Mouse (Mus musculus) midbrain, embryonic 15.5 days (tissue): Measurements from ENCODE around the gene Cdk14. TPM values are rescaled to one million over a fixed set of nuclear protein-coding genes. Genes with fewer than 3 reads are reported as not detected.

Source experiments
- ATAC-seq: fragments of 200-750 bp; cut with Nextera tagmentation; replicated peaks from 2 replicates; pipeline ENCODE4 v1.8.0; 2017; ENCODE audit warnings: moderate TSS enrichment
- H3K27ac ChIP-seq: fragments of 300-500 bp; sonication (generic); 2 replicates; pipeline ENCODE4 v1.5.1; 2015; ENCODE audit warnings: mild to moderate bottlenecking, inconsistent platforms
- H3K27me3 ChIP-seq: fragments of 300-500 bp; sonication (generic); replicated peaks from 2 replicates; pipeline ENCODE4 v1.6.1; 2015; ENCODE audit warnings: inconsistent platforms
- H3K36me3 ChIP-seq: fragments of 300-500 bp; sonication (generic); replicated peaks from 2 replicates; pipeline ENCODE4 v1.6.1; 2015; ENCODE audit warnings: inconsistent platforms
- H3K4me1 ChIP-seq: fragments of 300-500 bp; sonication (generic); 2 replicates; pipeline ENCODE4 v1.6.1; 2015; ENCODE audit warnings: inconsistent platforms
- H3K4me2 ChIP-seq: fragments of 300-500 bp; sonication (generic); 2 replicates; pipeline ENCODE4 v1.6.1; 2015; ENCODE audit warnings: inconsistent platforms, mild to moderate bottlenecking, moderate library complexity
- H3K4me3 ChIP-seq: fragments of 300-500 bp; sonication (generic); 2 replicates; pipeline ENCODE4 v1.5.1; 2015; ENCODE audit warnings: mild to moderate bottlenecking, inconsistent platforms
- H3K9ac ChIP-seq: fragments of 300-500 bp; sonication (generic); 2 replicates; pipeline ENCODE4 v1.6.1; 2015; ENCODE audit warnings: mild to moderate bottlenecking, inconsistent platforms
- H3K9me3 ChIP-seq: fragments of 300-500 bp; sonication (generic); 2 replicates; pipeline ENCODE4 v1.6.1; 2016; ENCODE audit warnings: inconsistent platforms
- WGBS: fragments of 180-500 bp; shearing (Covaris S2); methylation state at CpG from one replicate; pipeline ENCODE4 v1.1.7; 2015; ENCODE audit warnings: mixed read lengths; 5-methylcytosine and 5-hydroxymethylcytosine counted together
- polyA plus RNA-seq: library from polyadenylated mRNA; unstranded; fragments of >200 nt; fragmentation: Nextera tagmentation; extraction: Ambion mirVana; gene quantifications from 2 replicates; pipeline ENCODE4 v1.2.1, GENCODE M21; 2015

The Cdk14 gene
- polyA plus RNA-seq, 1 experiment from 2014 or later: 40.9 TPM

DNA sequence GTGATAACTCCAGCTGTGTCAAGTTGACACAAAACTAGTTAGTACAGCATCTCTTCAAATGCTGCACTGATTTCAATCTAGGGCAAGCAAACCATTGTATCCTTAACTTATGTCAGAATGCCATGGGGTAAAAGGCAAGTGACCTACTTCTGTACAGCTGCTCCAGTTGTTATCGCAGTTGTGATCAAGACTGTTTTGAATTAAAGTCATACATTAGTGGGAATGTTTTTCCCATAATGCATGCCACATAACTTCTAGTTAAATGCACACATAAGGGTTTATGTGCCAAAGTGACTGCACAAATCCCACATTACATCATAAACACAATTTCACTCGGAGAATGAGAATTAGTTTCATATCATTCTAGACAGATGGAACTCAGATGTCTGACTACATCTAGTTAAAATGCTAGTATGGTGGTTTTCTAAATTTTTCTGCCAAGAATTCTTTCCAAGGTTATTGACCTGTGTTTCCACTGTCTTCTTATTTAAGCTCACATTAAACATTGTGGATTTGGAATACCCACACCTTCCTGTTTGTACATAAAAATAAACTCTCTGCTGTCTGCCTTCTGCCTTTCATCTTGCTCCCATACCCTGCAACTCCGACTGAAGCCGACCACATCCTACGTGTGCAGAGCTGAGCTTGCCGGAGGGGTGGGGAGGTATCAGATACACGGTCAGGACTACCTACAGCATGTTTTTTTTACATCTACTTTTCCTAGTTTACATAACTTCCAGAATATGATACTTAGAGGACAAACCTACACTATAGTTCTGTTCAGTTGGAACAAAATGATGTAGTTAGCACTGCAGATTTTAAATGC lies 407.4 kb downstream of the Cdk14 start:
- no peak for ATAC-seq
- H3K4me2 ChIP-seq: no peak overlapping the region
- H3K4me1 ChIP-seq: peaks cover 8% of the 10 kb centered on the region
- no peak overlapping the region for H3K27ac ChIP-seq
- H3K36me3 ChIP-seq: no peaks in the 10 kb centered on the region
- 80% methylated on average over 7 of the region's 7 CpGs for WGBS
- no peaks in the 10 kb centered on the region for H3K9me3 ChIP-seq
- no peaks in the 10 kb centered on the region for H3K27me3 ChIP-seq
- H3K9ac ChIP-seq: no peak overlapping the region
- no peak overlapping the region for H3K4me3 ChIP-seq

DNA sequence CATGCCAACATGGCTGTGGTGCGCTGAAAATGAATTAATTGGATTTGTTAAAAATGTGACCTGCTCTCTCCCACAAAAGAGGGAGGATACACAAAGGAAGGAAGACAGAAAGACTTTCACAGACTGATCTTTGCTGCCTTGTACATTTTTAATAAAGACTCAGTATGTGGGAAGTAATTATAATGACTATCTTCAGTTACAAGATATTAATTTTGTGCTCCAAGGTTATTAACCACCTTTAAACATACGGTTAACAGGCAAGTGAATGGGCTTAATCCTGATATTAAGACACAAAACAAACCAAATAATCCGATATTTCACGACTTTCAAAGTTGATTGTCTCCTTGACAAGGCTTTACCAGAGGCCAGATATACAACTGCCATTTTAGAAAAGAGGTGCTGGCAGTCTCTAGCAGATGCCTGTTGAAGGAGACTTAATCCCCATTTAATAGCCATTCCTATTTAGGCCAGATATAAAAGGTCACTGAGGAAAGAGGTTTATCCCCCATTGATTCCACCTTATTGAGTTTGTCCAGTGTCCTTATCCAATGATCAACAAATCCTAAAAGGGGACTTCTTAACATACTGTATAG lies 411.9 kb downstream of the Cdk14 start:
- Histone ChIP-seq H3K4me3 (no peak overlapping the region), H3K9ac (no peak overlapping the region), H3K36me3 (no peaks in the 10 kb centered on the region), H3K27me3 (no peaks in the 10 kb centered on the region), H3K9me3 (no peaks in the 10 kb centered on the region), H3K27ac (peak overlapping the region; percentile 70), H3K4me2 (peak overlapping the region; percentile 30), H3K4me1 (peaks cover 16% of the 10 kb centered on the region)
- 17% methylated on average over 4 of the region's 4 CpGs for WGBS
- peak; percentile 14 for ATAC-seq

DNA sequence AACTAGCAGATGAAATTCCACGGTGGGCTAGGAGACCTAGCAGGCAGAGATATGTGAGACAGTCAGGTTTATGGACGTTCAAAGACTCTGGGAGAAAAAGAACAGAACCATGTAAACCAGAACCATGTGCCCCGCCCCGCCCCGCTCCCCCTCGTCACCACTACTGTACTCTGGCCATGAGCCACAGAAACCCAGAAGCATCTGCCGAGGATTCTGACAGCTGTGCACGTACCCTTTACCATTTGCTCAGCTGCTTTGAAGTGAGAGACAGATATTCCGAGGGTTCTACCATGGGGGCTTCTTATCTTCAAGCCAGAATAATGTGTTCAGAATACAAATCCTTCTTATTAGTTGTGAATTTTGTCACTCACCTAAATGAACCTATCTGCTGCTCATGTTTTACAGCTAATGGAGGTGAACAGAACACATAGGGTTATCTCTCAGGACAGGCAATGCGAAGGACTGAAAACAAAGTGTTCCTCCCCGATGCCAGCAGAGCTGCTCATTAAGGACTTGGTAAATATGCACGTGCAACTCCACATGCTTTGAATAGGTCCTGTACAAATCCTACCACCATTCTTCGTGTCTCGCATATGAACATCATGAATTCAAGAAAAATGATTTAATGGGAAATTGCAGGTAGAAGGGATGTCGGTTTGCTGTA lies 412.5 kb downstream of the Cdk14 start:
- Histone ChIP-seq H3K27ac (peak overlapping the region; percentile 70), H3K4me3 (no peak overlapping the region), H3K9ac (no peak overlapping the region), H3K36me3 (no peaks in the 10 kb centered on the region), H3K4me2 (peak overlapping the region; percentile 30), H3K27me3 (no peaks in the 10 kb centered on the region), H3K9me3 (no peaks in the 10 kb centered on the region), H3K4me1 (peaks cover 16% of the 10 kb centered on the region)
- WGBS: 31% methylated on average over 15 of the region's 15 CpGs
- peak; percentile 86 for ATAC-seq

DNA sequence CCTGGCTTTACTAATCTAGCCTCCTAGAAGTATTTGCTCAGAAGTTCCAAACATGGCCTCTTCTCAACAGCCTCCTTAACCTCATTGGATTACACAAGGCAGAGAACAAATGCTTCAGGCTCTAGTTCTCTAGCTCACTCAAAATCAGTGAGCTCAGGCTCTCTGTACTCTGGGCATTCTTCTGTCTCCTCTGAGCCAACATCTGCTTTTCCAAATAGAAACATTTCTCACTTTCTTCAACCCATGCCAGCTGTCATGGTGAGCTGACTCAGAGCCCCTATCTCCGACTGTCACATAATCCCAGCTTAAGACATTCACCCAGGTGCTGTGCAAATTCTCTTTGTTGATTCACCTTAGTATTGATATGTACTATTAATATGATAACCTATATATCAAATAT lies 414.5 kb downstream of the Cdk14 start:
- ATAC-seq: no peak
- H3K9me3 ChIP-seq: no peaks in the 10 kb centered on the region
- H3K36me3 ChIP-seq: no peaks in the 10 kb centered on the region
- 65% methylated on average over 1 of the region's 1 CpGs for WGBS
- no peak overlapping the region for H3K4me3 ChIP-seq
- H3K27me3 ChIP-seq: no peaks in the 10 kb centered on the region
- no peak overlapping the region for H3K27ac ChIP-seq
- H3K4me1 ChIP-seq: peaks cover 16% of the 10 kb centered on the region
- H3K9ac ChIP-seq: no peak overlapping the region
- no peak overlapping the region for H3K4me2 ChIP-seq

DNA sequence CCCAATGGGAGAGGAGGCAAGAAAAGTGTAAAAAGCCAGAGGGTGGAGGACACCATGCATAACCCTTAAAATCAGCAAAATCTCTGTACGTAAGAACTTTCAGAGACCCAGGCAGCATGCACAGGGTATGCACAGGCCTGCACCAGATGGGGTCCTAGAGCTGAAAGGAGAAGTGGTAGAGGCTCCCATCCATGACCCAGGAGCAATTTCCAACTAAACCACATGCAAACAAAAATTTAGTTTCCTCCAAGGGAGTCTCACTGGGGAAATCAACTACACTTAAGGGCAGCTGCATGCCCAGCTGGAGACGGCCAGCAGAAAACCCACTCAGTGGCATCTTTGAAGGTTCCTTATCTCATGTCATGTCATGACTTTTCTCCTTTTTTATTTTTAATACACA lies 415.4 kb downstream of the Cdk14 start:
- Histone ChIP-seq H3K27me3 (no peaks in the 10 kb centered on the region), H3K4me3 (no peak overlapping the region), H3K4me1 (peaks cover 16% of the 10 kb centered on the region), H3K36me3 (no peaks in the 10 kb centered on the region), H3K9me3 (no peaks in the 10 kb centered on the region), H3K27ac (no peak overlapping the region), H3K4me2 (no peak overlapping the region), H3K9ac (no peak overlapping the region)
- ATAC-seq: no peak
- WGBS: 92% methylated on average over 2 of the region's 2 CpGs

DNA sequence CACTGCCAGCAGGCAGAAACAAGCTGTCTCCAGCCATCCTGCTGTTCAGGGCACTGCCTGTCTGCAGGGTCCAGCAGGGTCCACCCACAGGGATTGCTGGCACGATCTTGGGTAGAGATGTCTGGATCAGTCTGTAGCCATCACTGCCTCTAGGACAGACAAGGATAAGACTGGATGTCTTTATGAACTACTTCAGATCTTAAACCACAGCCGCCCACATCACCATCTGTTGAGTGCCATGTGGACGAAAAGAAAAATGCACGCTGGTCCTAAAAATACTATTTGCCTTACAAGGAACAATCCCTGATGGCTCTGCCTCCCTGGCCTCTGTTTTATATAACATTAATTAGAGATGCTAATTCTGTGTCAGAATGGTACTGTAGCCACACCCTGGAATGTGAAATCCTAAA lies 426.9 kb downstream of the Cdk14 start:
- H3K27ac ChIP-seq: no peak overlapping the region
- H3K4me3 ChIP-seq: no peak overlapping the region
- 87% methylated on average over 4 of the region's 4 CpGs for WGBS
- no peak for ATAC-seq
- H3K9me3 ChIP-seq: no peaks in the 10 kb centered on the region
- no peak overlapping the region for H3K9ac ChIP-seq
- no peak overlapping the region for H3K4me2 ChIP-seq
- no peaks in the 10 kb centered on the region for H3K4me1 ChIP-seq
- H3K36me3 ChIP-seq: no peaks in the 10 kb centered on the region
- H3K27me3 ChIP-seq: no peaks in the 10 kb centered on the region

DNA sequence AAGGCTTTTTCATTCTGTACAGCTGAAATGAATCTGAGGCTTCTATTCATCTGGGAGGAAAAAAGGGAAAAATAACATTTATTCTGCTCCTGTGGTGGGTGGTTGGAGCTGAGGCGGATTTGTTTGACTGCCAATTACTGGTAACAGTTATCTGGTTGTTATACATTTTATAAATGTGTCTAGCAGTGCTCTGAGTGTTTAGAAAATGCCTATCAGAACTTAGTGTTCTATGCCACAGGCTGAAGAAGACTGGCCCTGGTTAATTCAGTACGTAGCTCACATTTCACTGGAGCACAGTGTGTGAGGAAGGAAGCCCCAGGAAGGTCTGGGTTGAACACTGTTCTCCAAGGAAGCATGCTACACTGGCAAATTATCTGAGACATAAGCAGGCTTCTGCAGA lies 429.1 kb downstream of the Cdk14 start:
- H3K27ac ChIP-seq: 0 out of 2 replicates have a peak overlapping the region, but pooled peaks have one; percentile 3
- H3K4me2 ChIP-seq: no peak overlapping the region
- H3K9ac ChIP-seq: no peak overlapping the region
- no peaks in the 10 kb centered on the region for H3K36me3 ChIP-seq
- 62% methylated on average over 2 of the region's 2 CpGs for WGBS
- no peaks in the 10 kb centered on the region for H3K27me3 ChIP-seq
- H3K9me3 ChIP-seq: no peaks in the 10 kb centered on the region
- ATAC-seq: no peak
- no peaks in the 10 kb centered on the region for H3K4me1 ChIP-seq
- no peak overlapping the region for H3K4me3 ChIP-seq

DNA sequence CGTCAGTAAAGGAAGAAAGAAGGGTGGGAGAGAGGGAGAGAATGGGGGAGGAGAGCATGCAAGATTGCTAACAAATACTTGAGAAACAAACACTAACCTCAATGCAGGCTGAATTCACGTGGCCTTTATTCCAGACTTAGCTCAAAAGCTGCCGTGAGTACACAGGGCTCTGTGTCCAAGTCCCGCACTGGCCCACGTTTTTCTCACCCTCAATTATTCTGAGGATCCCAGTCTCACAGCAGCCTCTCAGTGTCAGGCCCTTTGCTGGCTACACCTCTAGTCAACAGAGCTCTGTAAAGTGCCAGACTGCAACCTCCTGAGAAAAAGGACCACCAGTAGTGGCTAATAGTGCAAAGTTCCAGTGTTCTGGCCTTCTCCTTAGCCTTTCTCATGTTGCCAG lies 429.9 kb downstream of the Cdk14 start:
- Histone ChIP-seq H3K27ac (no peak overlapping the region), H3K9me3 (no peaks in the 10 kb centered on the region), H3K4me2 (no peak overlapping the region), H3K27me3 (no peaks in the 10 kb centered on the region), H3K9ac (no peak overlapping the region), H3K4me3 (no peak overlapping the region), H3K36me3 (no peaks in the 10 kb centered on the region), H3K4me1 (no peaks in the 10 kb centered on the region)
- 41% methylated on average over 5 of the region's 5 CpGs for WGBS
- no peak for ATAC-seq

DNA sequence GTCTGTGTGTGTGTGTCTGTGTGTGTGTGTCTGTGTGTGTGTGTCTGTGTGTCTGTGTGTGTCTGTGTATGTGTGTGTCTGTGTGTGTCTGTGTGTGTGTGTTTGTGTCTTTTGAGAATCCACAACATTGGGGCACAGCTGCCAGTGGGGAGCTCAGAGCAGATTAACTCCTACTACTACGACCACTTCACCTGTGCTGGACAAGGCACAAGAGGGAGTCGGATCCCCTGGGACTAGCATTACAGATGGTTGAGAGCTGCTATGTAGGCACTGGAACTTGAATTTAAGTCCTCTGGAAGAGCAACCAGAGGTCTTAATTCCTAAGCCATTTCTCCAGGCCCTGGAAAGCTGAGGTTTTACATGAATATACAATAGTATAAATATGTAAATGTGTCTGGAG lies 433.9 kb downstream of the Cdk14 start:
- H3K27ac ChIP-seq: no peak overlapping the region
- H3K36me3 ChIP-seq: no peaks in the 10 kb centered on the region
- no peak overlapping the region for H3K4me2 ChIP-seq
- H3K27me3 ChIP-seq: no peaks in the 10 kb centered on the region
- H3K9me3 ChIP-seq: no peaks in the 10 kb centered on the region
- H3K4me3 ChIP-seq: no peak overlapping the region
- no peak overlapping the region for H3K9ac ChIP-seq
- no peaks in the 10 kb centered on the region for H3K4me1 ChIP-seq
- ATAC-seq: no peak
- WGBS: 64% methylated on average over 2 of the region's 2 CpGs

DNA sequence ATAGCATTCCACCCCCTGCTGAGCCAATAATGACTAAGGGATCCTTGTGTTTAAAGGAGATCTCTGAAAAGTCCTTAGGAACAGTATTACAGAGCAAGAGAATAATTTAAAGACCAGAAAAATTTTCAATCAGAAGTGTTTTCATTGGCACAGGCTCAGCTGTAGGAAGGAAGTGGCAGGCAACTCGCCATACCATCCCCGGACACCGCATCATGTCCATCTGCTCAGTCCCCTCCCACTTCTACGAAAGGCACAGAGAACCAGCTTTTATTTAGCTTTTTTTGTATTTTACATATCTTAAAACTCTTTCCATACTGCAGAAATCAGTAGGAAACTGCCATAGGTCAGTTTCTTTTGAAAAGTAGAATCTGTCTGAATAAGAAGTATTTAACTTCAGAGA lies 440.6 kb downstream of the Cdk14 start:
- 87% methylated on average over 4 of the region's 4 CpGs for WGBS
- ATAC-seq: no peak
- Histone ChIP-seq H3K4me3 (no peak overlapping the region), H3K36me3 (no peaks in the 10 kb centered on the region), H3K27me3 (no peaks in the 10 kb centered on the region), H3K27ac (no peak overlapping the region), H3K4me2 (no peak overlapping the region), H3K4me1 (no peaks in the 10 kb centered on the region), H3K9me3 (no peaks in the 10 kb centered on the region), H3K9ac (no peak overlapping the region)

DNA sequence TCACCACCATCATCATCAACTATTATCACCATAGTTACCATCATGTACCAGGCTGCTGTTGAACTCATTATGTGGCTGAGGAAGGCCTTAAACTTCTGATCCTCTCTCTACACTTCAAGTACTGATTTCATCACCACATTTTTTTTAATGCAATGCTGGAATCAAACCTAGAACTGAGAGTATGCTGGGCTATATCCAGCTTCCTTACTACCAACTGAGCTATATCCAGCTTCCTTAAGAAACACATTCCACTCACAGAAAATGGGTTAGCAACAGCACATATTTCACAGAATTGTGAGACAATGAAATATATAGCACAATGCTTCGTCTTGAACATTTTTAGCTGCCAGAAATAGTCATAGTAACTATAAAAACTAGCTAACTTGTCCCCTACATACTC lies 446.7 kb downstream of the Cdk14 start:
- H3K27me3 ChIP-seq: no peaks in the 10 kb centered on the region
- no peaks in the 10 kb centered on the region for H3K4me1 ChIP-seq
- H3K9ac ChIP-seq: no peak overlapping the region
- H3K4me3 ChIP-seq: no peak overlapping the region
- no peak overlapping the region for H3K4me2 ChIP-seq
- no peak for ATAC-seq
- H3K9me3 ChIP-seq: no peaks in the 10 kb centered on the region
- no peak overlapping the region for H3K27ac ChIP-seq
- WGBS: 91% methylated on average over 1 of the region's 1 CpGs
- no peaks in the 10 kb centered on the region for H3K36me3 ChIP-seq

DNA sequence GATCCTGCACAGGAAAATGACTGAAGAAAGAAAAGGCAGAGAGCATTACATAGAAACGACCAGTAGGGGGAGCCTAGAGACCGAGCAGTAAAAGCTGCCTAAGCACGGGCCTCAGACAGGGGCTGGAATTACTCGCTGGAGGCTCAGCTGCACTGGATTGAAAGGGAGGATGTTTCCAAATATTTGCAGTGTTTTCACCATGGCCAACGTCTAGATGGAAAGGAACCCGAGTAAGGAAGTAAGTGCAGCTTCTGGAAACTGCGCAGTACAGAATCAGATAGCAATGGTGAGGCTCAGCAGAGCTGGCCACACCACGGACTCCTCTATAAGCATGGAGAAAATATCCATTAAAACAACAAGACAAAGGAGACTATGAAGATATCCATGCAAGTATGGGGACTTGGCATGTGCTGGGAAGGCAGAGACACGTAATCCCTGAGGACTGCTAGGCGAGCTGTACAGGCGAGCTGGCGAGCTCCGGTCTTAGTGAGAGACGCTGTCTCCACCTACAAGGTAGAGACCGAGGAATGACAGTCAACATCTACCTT lies 458.0 kb downstream of the Cdk14 start:
- H3K9ac ChIP-seq: peak overlapping the region; percentile 11; the same call in 1 of the 2 replicates
- H3K4me3 ChIP-seq: no peak overlapping the region
- peak overlapping the region; percentile 60 for H3K27ac ChIP-seq
- 44% methylated on average over 15 of the region's 15 CpGs for WGBS
- peak; percentile 92 for ATAC-seq
- H3K4me2 ChIP-seq: no peak overlapping the region
- peaks cover 6% of the 10 kb centered on the region; the same call in 1 of the 2 replicates for H3K4me1 ChIP-seq
- H3K27me3 ChIP-seq: no peaks in the 10 kb centered on the region
- H3K9me3 ChIP-seq: no peaks in the 10 kb centered on the region
- no peaks in the 10 kb centered on the region for H3K36me3 ChIP-seq
